Mouse (Mus musculus) neural tube, embryonic 15.5 days (tissue): ENCODE data around the gene Slc6a11. TPM values are rescaled to one million over a fixed set of nuclear protein-coding genes. Genes with fewer than 3 reads are reported as not detected.

Experiments
- ATAC-seq: fragments of 200-750 bp; cut with Nextera tagmentation; 2 replicates; pipeline ENCODE4 v1.8.0; 2017; ENCODE audit warnings: mild to moderate bottlenecking, moderate TSS enrichment, moderate library complexity; ENCODE audit not compliant: low FRiP score
- H3K27ac ChIP-seq: fragments of 300-500 bp; sonication (generic); replicated peaks from 2 replicates; pipeline ENCODE4 v1.5.1; 2015; ENCODE audit warnings: mild to moderate bottlenecking, inconsistent platforms
- H3K27me3 ChIP-seq: fragments of 300-500 bp; sonication (generic); replicated peaks from 2 replicates; pipeline ENCODE4 v1.6.1; 2015; ENCODE audit warnings: inconsistent platforms
- H3K36me3 ChIP-seq: fragments of 300-500 bp; sonication (generic); 2 replicates; pipeline ENCODE4 v1.6.1; 2015; ENCODE audit warnings: inconsistent platforms
- H3K4me1 ChIP-seq: fragments of 300-500 bp; sonication (generic); 2 replicates; pipeline ENCODE4 v1.6.1; 2015; ENCODE audit warnings: inconsistent platforms
- H3K4me2 ChIP-seq: fragments of 300-500 bp; sonication (generic); 2 replicates; pipeline ENCODE4 v1.6.1; 2015; ENCODE audit warnings: inconsistent platforms, mild to moderate bottlenecking, moderate library complexity
- H3K4me3 ChIP-seq: fragments of 300-500 bp; sonication (generic); replicated peaks from 2 replicates; pipeline ENCODE4 v1.5.1; 2015; ENCODE audit warnings: mild to moderate bottlenecking, inconsistent platforms
- H3K9ac ChIP-seq: fragments of 300-500 bp; sonication (generic); replicated peaks from 2 replicates; pipeline ENCODE4 v1.6.1; 2015; ENCODE audit warnings: mild to moderate bottlenecking, inconsistent platforms
- H3K9me3 ChIP-seq: fragments of 300-500 bp; sonication (generic); replicated peaks from 2 replicates; pipeline ENCODE4 v1.6.1; 2016; ENCODE audit warnings: inconsistent platforms
- WGBS: fragments of 180-500 bp; shearing (Covaris S2); methylation state at CpG from one replicate; pipeline ENCODE4 v1.1.7; 2015; ENCODE audit warnings: mixed read lengths; 5-methylcytosine and 5-hydroxymethylcytosine counted together
- polyA plus RNA-seq: library from polyadenylated mRNA; unstranded; fragments of >200 nt; fragmentation: Nextera tagmentation; extraction: Ambion mirVana; gene quantifications from 2 replicates; pipeline ENCODE4 v1.2.1, GENCODE M21; 2015

Gene Slc6a11
- polyA plus RNA-seq, 1 experiment from 2014 or later = 111 TPM

GRCm38 (mm10) chr6:114141481-114141880 lies 10.4 kb downstream of the Slc6a11 start:
- Histone ChIP-seq H3K4me1 (0 out of 2 replicates have a peak, but pooled peaks cover 13% of the 10 kb centered on the region), H3K27ac (no peak overlapping the region), H3K9ac (no peak overlapping the region), H3K9me3 (no peaks in the 10 kb centered on the region), H3K27me3 (no peaks in the 10 kb centered on the region; the same call in 1 of the 2 replicates), H3K36me3 (peaks cover 8% of the 10 kb centered on the region), H3K4me3 (no peak overlapping the region), H3K4me2 (no peak overlapping the region)
- 76% methylated on average over 3 of the region's 3 CpGs for WGBS
- ATAC-seq = no peak

DNA sequence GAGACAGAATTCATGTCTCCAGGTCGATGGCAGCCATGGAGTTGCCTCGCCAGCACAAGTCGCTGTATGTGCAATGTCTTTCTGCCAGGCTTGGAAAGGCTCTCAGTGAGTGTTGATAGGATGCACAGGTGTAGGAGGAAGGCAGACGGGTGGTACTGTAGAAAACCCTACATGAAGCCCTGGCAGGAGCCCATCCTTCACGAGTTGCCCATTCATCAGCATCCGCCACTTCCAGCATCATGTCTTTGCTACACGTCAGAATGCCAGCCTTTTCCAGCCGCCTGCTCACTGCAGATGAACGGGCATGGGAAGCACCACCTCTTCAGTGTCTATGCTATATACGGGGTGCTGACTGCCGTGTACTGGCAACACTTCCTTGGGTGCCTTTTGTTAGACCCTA lies 11.4 kb downstream of the Slc6a11 start:
- ATAC-seq = no peak
- no peak overlapping the region for H3K9ac ChIP-seq
- H3K4me1 ChIP-seq = 0 out of 2 replicates have a peak, but pooled peaks cover 13% of the 10 kb centered on the region
- H3K36me3 ChIP-seq = peaks cover 8% of the 10 kb centered on the region
- no peak overlapping the region for H3K4me3 ChIP-seq
- 90% methylated on average over 11 of the region's 11 CpGs for WGBS
- no peak overlapping the region for H3K4me2 ChIP-seq
- H3K27ac ChIP-seq = no peak overlapping the region
- no peaks in the 10 kb centered on the region; the same call in 1 of the 2 replicates for H3K27me3 ChIP-seq
- no peaks in the 10 kb centered on the region for H3K9me3 ChIP-seq

- Histone ChIP-seq H3K9me3 (no peaks in the 10 kb centered on the region), H3K36me3 (peaks cover 8% of the 10 kb centered on the region), H3K4me2 (no peak overlapping the region), H3K9ac (no peak overlapping the region), H3K27me3 (no peaks in the 10 kb centered on the region; the same call in 1 of the 2 replicates), H3K4me3 (no peak overlapping the region), H3K4me1 (0 out of 2 replicates have a peak, but pooled peaks cover 13% of the 10 kb centered on the region), H3K27ac (0 out of 2 replicates have a peak overlapping the region, but pooled peaks have one; percentile 5)
- ATAC-seq = no peak
- WGBS = 39% methylated on average over 2 of the region's 2 CpGs
Measured at GRCm38 (mm10) chr6:114143544-114143943, 12.5 kb downstream of the Slc6a11 start.

- 69% methylated on average over 6 of the region's 6 CpGs for WGBS
- Histone ChIP-seq H3K9ac (no peak overlapping the region), H3K27ac (no peak overlapping the region), H3K9me3 (no peaks in the 10 kb centered on the region), H3K4me1 (0 out of 2 replicates have a peak, but pooled peaks cover 19% of the 10 kb centered on the region), H3K4me2 (no peak overlapping the region), H3K36me3 (0 out of 2 replicates have a peak, but pooled peaks cover 3% of the 10 kb centered on the region), H3K4me3 (no peak overlapping the region), H3K27me3 (no peaks in the 10 kb centered on the region; the same call in 1 of the 2 replicates)
- ATAC-seq = 0 out of 2 replicates have a peak, but pooled peaks have one; percentile 33
Measured at GRCm38 (mm10) chr6:114144447-114145105, 13.5 kb downstream of the Slc6a11 start.

DNA sequence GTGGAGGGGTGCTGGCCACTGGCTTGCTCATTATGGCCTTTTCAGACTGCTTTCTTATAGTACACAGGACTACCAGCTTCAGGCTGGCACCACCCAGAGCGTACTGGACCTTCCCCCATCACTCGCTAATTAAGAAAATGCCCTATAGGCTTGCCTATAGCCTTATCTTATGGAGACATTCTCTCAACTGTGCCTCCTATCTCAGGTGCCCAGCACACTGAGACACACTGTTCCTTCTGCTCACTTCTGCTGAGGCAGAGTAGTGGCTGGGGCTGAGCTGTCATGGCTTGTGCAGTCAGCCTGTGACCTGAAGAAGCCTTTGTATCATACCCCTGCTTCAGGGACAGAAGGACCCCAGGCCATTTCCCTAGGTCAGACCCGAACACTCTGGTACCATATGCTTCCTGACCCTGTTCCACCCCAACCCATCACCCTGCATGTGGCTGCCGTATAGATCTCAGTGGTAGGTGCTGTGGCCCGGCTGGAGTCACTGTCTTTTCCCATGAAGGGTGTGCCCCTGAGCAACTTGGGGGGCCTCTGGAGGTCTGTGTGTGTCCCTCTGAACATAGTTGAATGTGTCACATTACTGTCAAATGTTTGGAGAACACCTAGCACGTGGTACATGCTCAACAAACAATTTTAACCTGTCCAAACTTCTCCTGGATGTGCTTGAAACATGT lies 14.7 kb downstream of the Slc6a11 start:
- no peak for ATAC-seq
- H3K4me1 ChIP-seq = 0 out of 2 replicates have a peak, but pooled peaks cover 27% of the 10 kb centered on the region

DNA sequence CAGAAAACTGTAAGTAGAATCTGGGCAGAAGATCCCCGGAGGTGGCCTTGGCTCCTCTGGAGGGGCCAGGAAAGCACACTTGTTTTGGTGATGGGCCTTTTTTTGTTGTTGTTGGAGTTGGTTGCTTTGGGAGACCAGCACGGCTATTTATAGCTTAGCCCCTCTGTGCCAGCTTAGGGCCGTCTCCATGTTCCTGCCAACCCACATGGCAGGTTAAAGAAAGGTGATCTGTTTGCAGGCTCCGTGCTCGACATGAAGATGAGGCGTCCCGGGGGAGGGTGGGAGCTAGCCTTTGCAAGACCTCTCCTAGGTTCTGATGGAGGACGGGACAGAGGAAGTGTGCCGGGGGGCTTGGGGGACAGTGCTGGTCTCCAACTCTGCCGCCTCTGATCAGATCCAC lies 24.7 kb downstream of the Slc6a11 start:
- Histone ChIP-seq H3K9me3 (no peaks in the 10 kb centered on the region), H3K36me3 (no peaks in the 10 kb centered on the region), H3K4me2 (no peak overlapping the region), H3K9ac (no peak overlapping the region), H3K27me3 (no peaks in the 10 kb centered on the region), H3K4me3 (no peak overlapping the region), H3K4me1 (0 out of 2 replicates have a peak, but pooled peaks cover 3% of the 10 kb centered on the region), H3K27ac (peak overlapping the region; percentile 67)
- 83% methylated on average over 10 of the region's 10 CpGs for WGBS
- peak; percentile 67; the same call in 1 of the 2 replicates for ATAC-seq

More for the DNA sequence above, 14.7 kb downstream of the Slc6a11 start:
- no peak overlapping the region for H3K27ac ChIP-seq
- H3K27me3 ChIP-seq = no peaks in the 10 kb centered on the region; the same call in 1 of the 2 replicates
- no peak overlapping the region for H3K4me2 ChIP-seq
- no peak overlapping the region for H3K4me3 ChIP-seq
- no peaks in the 10 kb centered on the region for H3K9me3 ChIP-seq
- H3K9ac ChIP-seq = no peak overlapping the region
- 0 out of 2 replicates have a peak, but pooled peaks cover under 1% of the 10 kb centered on the region for H3K36me3 ChIP-seq
- whole genome bisulfite sequencing = 79% methylated on average over 6 of the region's 6 CpGs

- H3K4me2 ChIP-seq = no peak overlapping the region
- no peak overlapping the region for H3K9ac ChIP-seq
- H3K9me3 ChIP-seq = no peaks in the 10 kb centered on the region
- ATAC-seq = peak; percentile 46; the same call in 1 of the 2 replicates
- H3K27ac ChIP-seq = peak overlapping the region; percentile 60
- 75% methylated on average over 7 of the region's 7 CpGs for WGBS
- no peak overlapping the region for H3K4me3 ChIP-seq
- no peaks in the 10 kb centered on the region for H3K36me3 ChIP-seq
- H3K4me1 ChIP-seq = 0 out of 2 replicates have a peak, but pooled peaks cover 2% of the 10 kb centered on the region
- no peaks in the 10 kb centered on the region for H3K27me3 ChIP-seq
Measured at GRCm38 (mm10) chr6:114158811-114159210, 27.8 kb downstream of the Slc6a11 start.

- H3K4me2 ChIP-seq = no peak overlapping the region
- H3K9ac ChIP-seq = no peak overlapping the region
- no peak overlapping the region for H3K4me3 ChIP-seq
- peaks cover under 1% of the 10 kb centered on the region; the same call in 1 of the 2 replicates for H3K27me3 ChIP-seq
- H3K27ac ChIP-seq = peak overlapping the region; percentile 52; the same call in 1 of the 2 replicates
- WGBS = 64% methylated on average over 8 of the region's 8 CpGs
- ATAC-seq = peak; percentile 46
- H3K4me1 ChIP-seq = no peaks in the 10 kb centered on the region
- no peaks in the 10 kb centered on the region for H3K9me3 ChIP-seq
- H3K36me3 ChIP-seq = 0 out of 2 replicates have a peak, but pooled peaks cover 1% of the 10 kb centered on the region
Measured at GRCm38 (mm10) chr6:114160732-114161131, 29.7 kb downstream of the Slc6a11 start.

GRCm38 (mm10) chr6:114174052-114174397 lies 43.0 kb downstream of the Slc6a11 start:
- 3% methylated on average over 8 of the region's 8 CpGs for WGBS
- peak; percentile 69 for ATAC-seq
- Histone ChIP-seq H3K4me3 (no peak overlapping the region), H3K27ac (peak overlapping the region; percentile 76), H3K27me3 (peaks cover 28% of the 10 kb centered on the region), H3K4me2 (peak overlapping the region; percentile 27), H3K36me3 (no peaks in the 10 kb centered on the region), H3K4me1 (peaks cover 21% of the 10 kb centered on the region), H3K9me3 (no peaks in the 10 kb centered on the region), H3K9ac (no peak overlapping the region)

GRCm38 (mm10) chr6:114174398-114175140 lies 43.5 kb downstream of the Slc6a11 start:
- no peaks in the 10 kb centered on the region for H3K36me3 ChIP-seq
- H3K4me3 ChIP-seq = no peak overlapping the region
- no peaks in the 10 kb centered on the region for H3K9me3 ChIP-seq
- peaks cover 21% of the 10 kb centered on the region for H3K4me1 ChIP-seq
- ATAC-seq = peak; percentile 83
- peak overlapping the region; percentile 27 for H3K4me2 ChIP-seq
- peaks cover 33% of the 10 kb centered on the region for H3K27me3 ChIP-seq
- H3K27ac ChIP-seq = peak overlapping the region; percentile 76
- H3K9ac ChIP-seq = no peak overlapping the region
- WGBS = 7% methylated on average over 9 of the region's 9 CpGs

GRCm38 (mm10) chr6:114178141-114178540 lies 47.1 kb downstream of the Slc6a11 start:
- peaks cover 33% of the 10 kb centered on the region for H3K27me3 ChIP-seq
- H3K4me1 ChIP-seq = peaks cover 32% of the 10 kb centered on the region
- H3K9ac ChIP-seq = no peak overlapping the region
- no peak overlapping the region for H3K4me2 ChIP-seq
- ATAC-seq = no peak
- H3K4me3 ChIP-seq = no peak overlapping the region
- H3K9me3 ChIP-seq = no peaks in the 10 kb centered on the region
- H3K27ac ChIP-seq = no peak overlapping the region
- H3K36me3 ChIP-seq = no peaks in the 10 kb centered on the region
- 89% methylated on average over 3 of the region's 3 CpGs for WGBS
